Mouse (Mus musculus) stomach, postnatal 0 days (tissue): ENCODE data around the gene Col13a1.

Source experiments
- CTCF ChIP-seq: IDR thresholded peaks from 2 replicates; pipeline ENCODE4 v1.5.1; 2016; ENCODE audit warnings: antibody characterized with exemption, low read depth, mild to moderate bottlenecking, moderate library complexity
- EP300 ChIP-seq: optimal IDR thresholded peaks from 2 replicates; pipeline ENCODE3; 2016; ENCODE audit warnings: antibody characterized with exemption

GRCm38 (mm10) chr10:61866045-61866580, 112.8 kb downstream of the Col13a1 start:
- TF ChIP-seq CTCF: no peak
- TF ChIP-seq EP300: no peak
